ENCODE assay signal across 8 mouse cellular contexts in the genomic region with DNA sequence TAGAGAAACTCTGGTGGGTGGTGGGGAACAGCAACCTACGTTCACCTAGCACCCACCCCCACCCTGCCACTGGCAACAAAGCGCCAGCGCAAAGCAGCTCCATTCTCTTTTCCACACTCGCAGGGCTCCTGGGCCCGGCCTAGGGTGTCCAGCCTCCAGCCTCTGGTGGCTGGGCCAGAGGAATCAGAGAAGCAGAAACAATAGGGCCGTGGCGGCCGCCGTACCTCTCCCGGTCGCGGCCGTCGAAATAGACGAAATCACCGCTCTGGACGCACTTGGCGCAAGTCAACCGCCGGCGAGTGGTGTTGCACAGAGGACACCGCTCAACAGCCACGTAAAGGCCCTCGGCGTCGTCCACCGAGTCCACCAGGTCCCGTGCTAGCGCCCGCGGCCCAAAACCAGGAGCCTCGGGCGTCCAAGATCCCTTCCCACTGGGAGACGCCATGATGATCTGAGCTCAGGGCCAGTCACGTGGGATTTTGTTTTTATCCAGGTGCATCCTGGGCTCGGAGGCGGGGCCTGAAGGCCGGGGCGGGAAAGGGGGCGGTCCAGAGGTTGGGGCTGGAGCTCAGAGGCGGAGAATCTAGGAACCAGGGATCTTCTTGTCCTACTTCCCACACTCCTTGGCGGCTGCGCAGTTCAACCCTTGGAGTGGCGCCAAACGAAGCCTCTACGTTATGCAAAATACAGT. TPM values are rescaled to one million over a fixed set of nuclear protein-coding genes. Genes with fewer than 3 reads are reported as not detected.
A peak's percentile ranks its signal among the peaks of the same experiment; 100 is the strongest.
DNase-seq lines count a peak whose midpoint lies in the region; ATAC-seq and TF ChIP-seq lines count a peak whose summit lies in the region.

No protein-coding gene starts in this region.

- ATAC-seq in embryonic facial prominence, embryonic 14.5 days (ENCODE audit: low read depth): peak; percentile 100
- ATAC-seq in limb, embryonic 13.5 days (ENCODE audit: low FRiP score, low read depth): peak; percentile 99
- peak; percentile 99 for ATAC-seq in midbrain, embryonic 16.5 days

- H3K36me3 ChIP-seq in embryonic facial prominence, embryonic 14.5 days (ENCODE audit: control insufficient read depth, insufficient read depth, low read length): 0 out of 2 replicates have a peak, but pooled peaks cover 4% of the 10 kb centered on the region
- peaks cover 2% of the 10 kb centered on the region; the same call in 1 of the 2 replicates for H3K36me3 ChIP-seq in heart, adult 2 months (ENCODE audit: control insufficient read depth, insufficient read depth, low read length)
- H3K36me3 ChIP-seq in limb, embryonic 13.5 days: peaks cover 4% of the 10 kb centered on the region
- no peaks in the 10 kb centered on the region for H3K36me3 ChIP-seq in midbrain, embryonic 16.5 days (ENCODE audit: control insufficient read depth, insufficient read depth, low read length)

- peak; percentile 94 for DNase-seq in 3T3-L1 (ENCODE audit: low read depth, low spot score)
- DNase-seq in adrenal gland, postnatal 4 days (ENCODE audit: low spot score in 2 of 2): peak; percentile 90 to 93
- peak; percentile 98 for DNase-seq in embryonic facial prominence, embryonic 14.5 days (ENCODE audit: low spot score)
- DNase-seq in heart, adult 2 months: peak; percentile 95 to 97
- peak; percentile 98 to 99 for DNase-seq in kidney, adult 8-10 months
- DNase-seq in spleen, postnatal 10 days (ENCODE audit: low spot score in 2 of 2): peak; percentile 82 to 94

- peak; percentile 80 for TF ChIP-seq POLR2A in heart, adult 2 months (IDR thresholded peaks at IDR 0.05; ENCODE audit: insufficient read depth, low read depth, low read length)

- H3K9ac ChIP-seq in embryonic facial prominence, embryonic 14.5 days (ENCODE audit: low read depth, low read length): peak overlapping the region; percentile 83
- H3K9ac ChIP-seq in heart, adult 2 months (ENCODE audit: low read depth, low read length): peak overlapping the region; percentile 92
- H3K9ac ChIP-seq in limb, embryonic 13.5 days: peak overlapping the region; percentile 83
- peak overlapping the region; percentile 86 for H3K9ac ChIP-seq in midbrain, embryonic 16.5 days (ENCODE audit: low read depth, low read length)

- H3K27ac ChIP-seq in embryonic facial prominence, embryonic 14.5 days (replicated peaks; ENCODE audit: low read depth, low read length): no peak overlapping the region
- peak overlapping the region; percentile 82 for H3K27ac ChIP-seq in heart, adult 2 months
- no peak overlapping the region for H3K27ac ChIP-seq in limb, embryonic 13.5 days
- peak overlapping the region; percentile 60 for H3K27ac ChIP-seq in midbrain, embryonic 16.5 days (ENCODE audit: low read length)

- intact Hi-C loops in heart, adult 2 months (cut with DNase I): no loop called here

- TF ChIP-seq EP300 in heart, adult 2 months (IDR thresholded peaks at IDR 0.05; ENCODE audit: insufficient read depth, low read depth, low read length): 0 out of 2 replicates have a peak, but pooled peaks have one; percentile 27

- peak overlapping the region; percentile 79 for H3K4me3 ChIP-seq in embryonic facial prominence, embryonic 14.5 days (ENCODE audit: low read depth, low read length)
- H3K4me3 ChIP-seq in heart, adult 2 months: peak overlapping the region; percentile 98
- peak overlapping the region; percentile 96 for H3K4me3 ChIP-seq in limb, embryonic 13.5 days
- peak overlapping the region; percentile 91 for H3K4me3 ChIP-seq in midbrain, embryonic 16.5 days (ENCODE audit: low read depth, low read length)

- peak overlapping the region; percentile 89 for H3K4me2 ChIP-seq in embryonic facial prominence, embryonic 14.5 days (ENCODE audit: low read depth, low read length)
- peak overlapping the region; percentile 88 for H3K4me2 ChIP-seq in limb, embryonic 13.5 days (replicated peaks)
- peak overlapping the region; percentile 69 for H3K4me2 ChIP-seq in midbrain, embryonic 16.5 days (ENCODE audit: low read length)

- H3K9me3 ChIP-seq in embryonic facial prominence, embryonic 14.5 days (ENCODE audit: control insufficient read depth, low read length): no peaks in the 10 kb centered on the region
- H3K9me3 ChIP-seq in limb, embryonic 13.5 days: no peaks in the 10 kb centered on the region
- H3K9me3 ChIP-seq in midbrain, embryonic 16.5 days (replicated peaks; ENCODE audit: control insufficient read depth, low read length, poor library complexity, severe bottlenecking): no peaks in the 10 kb centered on the region

- H3K79me2 ChIP-seq in heart, adult 2 months (replicated peaks; ENCODE audit: control insufficient read depth, insufficient read depth, low read length): peaks cover 2% of the 10 kb centered on the region; the same call in 1 of the 2 replicates

- H3K27me3 ChIP-seq in embryonic facial prominence, embryonic 14.5 days (replicated peaks; ENCODE audit: control insufficient read depth, insufficient read depth, low read length): no peaks in the 10 kb centered on the region
- H3K27me3 ChIP-seq in heart, adult 2 months (ENCODE audit: control insufficient read depth, insufficient read depth, low read length): no peaks in the 10 kb centered on the region
- no peaks in the 10 kb centered on the region for H3K27me3 ChIP-seq in limb, embryonic 13.5 days
- no peaks in the 10 kb centered on the region for H3K27me3 ChIP-seq in midbrain, embryonic 16.5 days (ENCODE audit: control insufficient read depth, insufficient read depth, low read depth, low read length)

- 0% methylated on average over 34 of the region's 46 CpGs for WGBS in embryonic facial prominence, embryonic 14.5 days
- WGBS in heart, adult 2 months: under 1% methylated on average over 46 of the region's 46 CpGs
- under 1% methylated on average over 46 of the region's 46 CpGs for WGBS in limb, embryonic 13.5 days
- WGBS in midbrain, embryonic 16.5 days: under 1% methylated on average over 46 of the region's 46 CpGs

- TF ChIP-seq CTCF in heart, adult 2 months (IDR thresholded peaks at IDR 0.05): no peak

- peaks cover 9% of the 10 kb centered on the region for H3K4me1 ChIP-seq in embryonic facial prominence, embryonic 14.5 days (ENCODE audit: control insufficient read depth, insufficient read depth, low read length)
- H3K4me1 ChIP-seq in heart, adult 2 months (ENCODE audit: control insufficient read depth, insufficient read depth, low read length): no peaks in the 10 kb centered on the region; the same call in 1 of the 2 replicates
- H3K4me1 ChIP-seq in limb, embryonic 13.5 days: peaks cover 9% of the 10 kb centered on the region
- H3K4me1 ChIP-seq in midbrain, embryonic 16.5 days (ENCODE audit: control insufficient read depth, insufficient read depth, low read length): peaks cover 13% of the 10 kb centered on the region

RNA-seq across cellular contexts. Expression of gene Atg14, which starts 2.3 kb away (rescaled TPM):
- total RNA-seq in adrenal gland, postnatal 4 days (2021): 10 to 100 TPM; 20.9 to 24.9 TPM
- polyA plus RNA-seq in embryonic facial prominence, embryonic 14.5 days (2014; fragmentation: Nextera tagmentation; extraction: Ambion mirVana): 12.5 and 14.4 TPM in 2 replicates
- 10 to 100 TPM in 1 of 2 experiments, 1 to 10 TPM in 1; 7.9 to 11.6 TPM for total RNA-seq in heart, adult 2 months (2021)
- 6.4 and 8.6 TPM in 2 replicates for polyA plus RNA-seq in heart, adult 2 months (2012; rRNA removed)
- polyA plus RNA-seq in limb, embryonic 13.5 days (2015; fragmentation: Nextera tagmentation; extraction: Ambion mirVana): 17.6 and 19.4 TPM in 2 replicates
- 19.7 and 21.0 TPM in 2 replicates for polyA plus RNA-seq in midbrain, embryonic 16.5 days (2015; fragmentation: Nextera tagmentation; extraction: Ambion mirVana)

Comparison
In these comparisons a context has a peak if more than half of its experiments do, and no peak if none do; other contexts are left out.
1. H3K27ac ChIP-seq: peak in heart, adult 2 months (single experiment) and midbrain, embryonic 16.5 days (single experiment); none in embryonic facial prominence, embryonic 14.5 days (single experiment) and limb, embryonic 13.5 days (single experiment).
2. Peak in every context shown above with its lines, with median percentiles within 50 percentile points of each other: DNase-seq, ATAC-seq, H3K4me2 ChIP-seq, H3K4me3 ChIP-seq and H3K9ac ChIP-seq.